Mouse (Mus musculus) urinary bladder, adult 18-20 months (tissue): Measurements from ENCODE around the gene Tpcn1.

Experiments used
- DNase-seq, 2 experiments: peaks; one replicate each; pipeline ENCODE4 v3.0.0; 2022; ENCODE audit warnings: low spot score in 2 of 2, mixed read lengths in 2 of 2

Tpcn1 gene

DNA sequence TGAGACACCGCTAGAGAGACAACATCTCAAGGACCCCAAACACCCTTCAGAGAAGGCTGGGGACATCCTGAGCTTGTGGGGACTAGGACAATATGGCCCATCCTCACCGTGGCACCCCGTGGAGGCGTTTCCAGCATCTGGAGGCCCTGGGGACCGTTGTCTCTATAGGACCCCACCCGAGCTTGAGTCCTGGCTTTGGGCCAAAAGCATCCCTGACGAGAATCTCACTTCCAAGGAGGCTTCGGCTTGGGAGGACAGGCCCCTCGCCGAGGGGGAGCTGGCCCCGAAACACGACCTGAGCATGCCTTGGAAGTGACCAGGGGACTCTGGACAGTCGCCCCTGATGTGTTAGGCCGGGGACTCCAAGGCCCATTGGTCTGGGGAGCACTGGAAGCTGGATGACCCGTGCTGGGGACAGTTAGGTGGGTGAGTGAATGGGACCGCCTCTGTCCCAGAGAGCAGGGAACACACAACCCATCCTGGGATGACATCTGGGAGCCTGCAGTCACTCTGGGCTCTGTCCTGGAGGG lies 20.8 kb upstream of the Tpcn1 start:
- no peak for DNase-seq

DNA sequence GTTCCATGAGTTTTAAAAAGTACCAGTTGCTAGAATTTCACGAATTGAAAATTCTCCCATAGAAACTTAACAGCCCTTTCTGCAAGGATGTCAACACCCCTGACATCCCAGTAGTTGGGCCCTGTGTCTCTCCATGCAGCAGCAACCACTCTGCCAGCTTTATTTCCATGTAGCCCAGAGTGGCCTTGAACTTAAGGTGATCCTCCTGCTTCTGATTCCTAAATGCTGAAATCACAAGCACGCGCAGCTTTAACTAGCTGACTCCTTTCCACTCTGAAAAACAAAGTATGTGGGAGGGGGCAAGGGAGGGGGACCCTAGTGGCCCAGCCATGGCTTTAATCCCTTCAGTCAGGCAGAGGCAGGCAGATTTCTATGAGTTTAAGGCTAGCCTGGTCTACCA lies 18.9 kb upstream of the Tpcn1 start:
- DNase-seq = no peak

DNA sequence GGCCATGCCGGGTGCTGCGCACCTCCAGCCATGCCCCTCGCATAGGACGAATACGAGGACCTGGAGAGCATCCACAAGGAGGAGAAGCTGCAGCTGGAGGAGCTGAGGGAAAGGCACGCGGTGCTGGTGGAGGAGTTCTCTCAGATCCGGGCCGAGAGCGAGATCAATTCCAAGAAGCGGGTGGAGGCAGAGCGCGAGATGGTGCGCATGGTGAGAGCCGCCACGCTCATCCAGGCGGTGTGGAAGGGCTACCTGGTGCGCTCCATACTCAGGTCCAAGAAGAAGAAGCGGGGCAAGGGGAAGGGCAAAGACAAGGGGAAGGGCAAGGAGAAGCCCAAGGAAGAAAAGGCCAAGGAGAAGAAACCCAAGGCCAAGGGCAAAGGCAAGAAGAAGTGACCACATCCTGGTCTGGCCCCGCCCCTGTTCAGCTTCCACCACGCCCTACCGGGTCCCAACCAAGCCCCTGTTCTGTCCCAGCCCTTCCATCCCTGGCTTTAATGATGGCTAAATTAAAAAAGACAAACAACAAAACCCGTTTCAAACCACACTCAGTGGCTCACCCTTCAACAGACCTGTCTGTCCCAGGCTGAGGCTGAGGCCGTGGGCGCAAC lies 18.2 kb upstream of the Tpcn1 start:
- DNase-seq = no peak

DNA sequence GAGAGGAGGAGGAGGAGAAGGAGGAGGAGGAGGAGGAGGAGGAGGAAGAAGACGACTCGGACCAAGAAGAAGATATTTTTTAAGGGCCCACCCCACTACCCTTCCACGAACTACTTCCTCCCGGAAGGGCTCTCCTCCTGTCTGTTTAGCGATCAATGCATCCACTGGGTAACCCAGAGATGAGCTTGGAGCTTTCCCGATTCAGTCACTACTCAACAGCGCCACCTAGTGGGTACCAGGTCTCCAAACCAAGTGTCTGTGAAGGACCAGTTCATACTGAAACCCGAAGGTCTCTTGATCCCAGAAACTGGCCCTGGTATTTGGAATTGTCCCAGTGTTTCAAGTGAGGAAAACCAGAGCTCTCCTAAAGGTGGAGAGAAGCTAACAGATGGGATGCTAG lies 17.2 kb upstream of the Tpcn1 start:
- DNase-seq = peak; percentile 65 to 80

DNA sequence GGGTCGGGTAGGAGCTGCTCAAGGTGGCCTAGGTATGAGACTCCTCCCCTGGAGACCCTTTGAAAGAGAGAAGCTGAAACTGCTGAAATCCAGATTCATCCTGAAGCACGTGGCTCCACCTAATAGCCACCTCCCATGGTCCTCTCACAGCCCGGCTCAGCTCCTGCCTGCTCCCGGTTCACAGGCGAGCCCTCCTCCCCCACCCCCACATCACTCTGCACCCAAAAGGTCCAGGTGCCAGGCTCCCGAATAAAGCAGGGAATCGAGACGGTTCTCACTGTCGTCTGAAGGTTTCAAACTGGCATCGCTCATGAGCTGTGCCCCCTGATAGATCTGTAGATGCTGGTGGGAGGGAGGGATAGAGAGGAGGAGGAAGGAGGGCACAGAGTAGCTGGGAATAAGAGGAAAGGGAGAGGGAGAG lies 16.8 kb upstream of the Tpcn1 start:
- no peak for DNase-seq

DNA sequence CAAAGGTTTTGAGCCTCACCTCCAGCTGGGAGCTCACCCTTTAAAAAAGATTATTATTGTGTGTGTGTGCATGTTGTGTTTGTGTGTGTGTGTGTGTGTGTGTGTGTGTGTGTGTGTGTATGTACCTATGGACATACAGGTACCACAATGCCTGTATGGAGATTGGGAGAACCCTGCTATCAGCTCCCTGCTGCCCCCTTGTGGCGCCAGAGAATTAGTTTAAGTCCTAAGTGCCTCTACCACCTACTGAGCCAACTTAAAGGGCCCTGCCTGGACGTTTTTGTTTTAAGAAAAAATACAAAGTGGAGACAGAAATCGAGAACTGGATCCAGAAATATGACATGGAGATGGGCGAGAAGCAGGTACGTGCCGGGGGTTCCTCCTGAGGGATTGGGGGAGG lies 16.4 kb upstream of the Tpcn1 start:
- DNase-seq = peak; percentile 65 to 69

DNA sequence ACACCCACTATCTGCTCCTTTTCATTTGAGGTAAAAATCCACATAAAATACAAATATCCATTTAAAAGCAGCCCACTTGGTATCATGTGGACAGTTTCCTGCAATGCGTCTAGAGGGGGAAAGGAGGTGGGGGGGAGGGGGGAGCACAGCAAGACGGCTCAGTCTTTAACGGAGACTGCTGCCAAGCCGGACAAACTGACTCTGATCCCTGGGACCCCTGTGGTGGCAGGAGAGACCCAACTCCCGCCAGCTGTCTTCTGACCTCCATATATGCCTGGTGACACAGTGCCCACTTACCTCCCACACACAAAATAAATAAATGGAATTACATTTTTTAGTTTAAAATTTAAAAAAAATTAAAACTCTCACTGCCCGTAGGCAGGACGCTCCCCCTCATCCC lies 15.0 kb upstream of the Tpcn1 start:
- no peak for DNase-seq

DNA sequence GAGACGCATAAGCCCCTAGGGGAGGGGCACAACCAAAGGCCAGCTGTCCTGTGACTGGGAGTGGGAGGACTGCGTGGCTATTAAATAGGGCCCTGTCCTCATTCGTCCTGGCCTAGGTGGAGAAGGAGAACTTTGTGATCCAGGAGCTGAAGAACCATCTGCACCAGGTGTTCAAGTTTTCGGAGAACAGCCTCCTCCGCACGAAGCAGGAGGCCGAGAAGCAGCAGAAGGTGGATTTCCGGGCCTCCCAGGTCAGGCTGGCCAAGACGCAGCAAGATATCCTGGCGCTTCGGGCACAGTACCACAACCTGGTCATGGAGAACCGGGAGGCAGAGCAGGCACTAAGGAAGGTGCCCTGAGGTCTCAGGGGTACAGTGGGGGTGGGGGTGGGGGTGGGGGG lies 13.7 kb upstream of the Tpcn1 start:
- DNase-seq = no peak

DNA sequence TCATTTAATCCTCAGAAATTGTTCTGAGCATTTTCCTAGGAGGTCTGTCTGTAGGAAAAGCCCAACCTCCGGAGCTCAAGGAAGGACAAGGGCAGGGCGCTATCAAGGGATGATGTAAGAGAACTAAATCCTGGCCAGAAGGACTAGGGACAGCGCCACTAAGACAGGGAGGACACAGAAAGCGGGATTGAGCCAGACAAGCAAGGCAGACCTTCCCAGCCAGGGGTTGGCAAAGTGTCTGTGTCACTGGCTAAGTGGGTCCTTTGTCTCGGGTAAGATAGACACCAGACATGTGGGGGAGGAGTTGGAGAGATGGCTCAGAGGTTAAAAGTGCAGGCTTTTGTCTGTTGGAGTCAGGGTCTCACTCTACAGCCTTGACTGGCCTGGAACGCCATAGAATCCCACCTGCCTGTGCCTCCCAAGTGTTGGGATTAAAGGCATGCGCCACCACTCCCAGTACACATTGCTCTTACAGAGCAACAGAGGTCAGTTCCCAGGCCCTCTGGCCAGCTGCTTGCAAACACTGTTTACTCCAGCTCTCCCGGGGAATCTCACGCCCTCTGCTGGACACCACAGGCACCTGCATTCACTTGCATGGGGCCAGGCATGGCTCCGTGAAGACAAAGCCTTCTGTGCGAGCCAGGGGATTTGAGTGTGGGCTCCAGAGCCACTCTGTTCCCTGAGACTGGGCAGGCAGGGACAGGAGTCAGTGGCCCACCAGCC lies 12.6 kb upstream of the Tpcn1 start:
- DNase-seq = no peak

DNA sequence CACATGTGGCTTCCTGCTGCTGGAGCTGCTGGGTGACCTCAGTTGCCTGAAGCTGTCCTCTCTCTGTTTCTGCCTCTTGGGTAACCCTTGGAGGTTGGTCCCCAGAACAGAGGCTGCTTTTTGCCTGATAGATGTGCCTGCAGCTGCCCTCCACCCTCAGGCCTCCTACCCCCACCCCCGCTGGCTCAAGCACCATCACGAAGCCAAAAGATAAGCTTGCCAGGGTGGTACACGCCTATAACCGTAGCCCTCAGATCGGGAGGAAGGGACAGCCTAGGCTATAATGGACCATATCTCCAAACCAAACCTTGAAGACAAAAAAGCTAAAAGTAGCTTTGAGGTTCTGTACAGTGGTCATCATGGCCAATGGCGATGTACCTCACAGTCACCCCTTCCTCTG lies 11.2 kb upstream of the Tpcn1 start:
- no peak for DNase-seq

DNA sequence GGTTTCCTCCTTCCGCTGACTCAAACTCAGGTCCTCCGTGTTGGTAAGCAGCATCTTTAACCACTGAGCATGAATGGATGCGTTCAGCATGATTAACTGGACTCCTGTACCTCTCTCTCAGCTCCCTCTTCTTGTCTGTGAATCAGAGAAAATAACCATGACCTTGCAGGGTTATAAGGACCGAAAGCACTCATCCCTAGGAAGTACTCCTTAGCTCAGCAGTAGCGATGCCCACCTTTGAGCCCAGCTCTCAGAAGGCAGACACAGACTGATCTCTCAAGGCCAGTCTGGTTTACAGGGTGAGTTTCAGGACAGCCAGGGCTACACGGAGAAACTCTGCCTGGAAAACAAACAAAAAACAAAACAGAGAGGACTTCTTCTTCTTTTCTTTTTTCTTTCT lies 6.0 kb upstream of the Tpcn1 start:
- no peak for DNase-seq

DNA sequence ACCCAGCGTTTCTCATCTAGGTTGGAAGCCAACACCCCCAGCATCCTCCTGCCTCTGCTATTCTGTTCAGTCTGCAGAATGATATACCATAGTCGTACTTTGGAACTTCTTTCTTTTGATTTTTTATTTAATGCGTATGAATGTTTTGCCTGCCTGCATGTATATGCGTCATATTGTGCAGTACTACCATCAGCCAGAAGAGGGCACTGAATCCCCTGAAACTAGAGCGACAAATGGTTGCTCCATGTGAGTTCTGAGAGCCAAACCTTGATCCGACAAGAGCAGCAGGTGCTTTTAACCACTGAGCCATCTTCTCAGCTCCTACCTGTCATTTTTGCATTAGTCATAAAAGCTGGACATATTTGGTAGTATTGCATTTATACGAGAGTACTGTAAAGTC lies 3.7 kb upstream of the Tpcn1 start:
- DNase-seq = no peak

DNA sequence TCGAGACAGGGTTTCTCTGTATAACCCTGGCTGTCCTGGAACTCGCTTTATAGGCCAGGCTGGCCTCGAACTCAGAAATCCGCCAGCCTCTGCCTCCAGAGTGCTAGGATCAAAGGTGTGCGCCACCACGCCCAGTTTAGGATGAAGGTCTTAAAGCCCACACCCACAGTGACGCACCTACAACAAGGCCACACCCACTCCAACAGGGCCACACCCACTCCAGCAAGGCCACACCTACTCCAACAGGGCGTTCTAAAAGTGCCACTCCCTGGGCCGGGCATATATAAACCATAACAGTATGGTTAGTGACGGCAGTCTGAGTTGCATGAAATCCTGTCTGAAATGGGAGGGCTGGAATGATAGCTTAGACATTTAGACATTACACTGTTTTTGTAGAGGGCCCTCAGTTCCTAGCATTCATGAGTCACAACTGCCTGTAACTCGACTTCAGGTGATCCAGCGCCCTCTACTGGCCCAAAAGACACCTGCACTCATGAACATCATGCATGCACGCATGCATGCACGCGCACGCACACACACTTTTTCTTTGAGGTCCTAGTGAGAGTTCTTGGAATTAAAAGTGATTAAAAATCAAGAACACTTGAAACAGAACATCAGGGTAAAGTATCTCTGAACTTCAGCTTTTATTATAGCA lies 2.0 kb upstream of the Tpcn1 start:
- DNase-seq = no peak

DNA sequence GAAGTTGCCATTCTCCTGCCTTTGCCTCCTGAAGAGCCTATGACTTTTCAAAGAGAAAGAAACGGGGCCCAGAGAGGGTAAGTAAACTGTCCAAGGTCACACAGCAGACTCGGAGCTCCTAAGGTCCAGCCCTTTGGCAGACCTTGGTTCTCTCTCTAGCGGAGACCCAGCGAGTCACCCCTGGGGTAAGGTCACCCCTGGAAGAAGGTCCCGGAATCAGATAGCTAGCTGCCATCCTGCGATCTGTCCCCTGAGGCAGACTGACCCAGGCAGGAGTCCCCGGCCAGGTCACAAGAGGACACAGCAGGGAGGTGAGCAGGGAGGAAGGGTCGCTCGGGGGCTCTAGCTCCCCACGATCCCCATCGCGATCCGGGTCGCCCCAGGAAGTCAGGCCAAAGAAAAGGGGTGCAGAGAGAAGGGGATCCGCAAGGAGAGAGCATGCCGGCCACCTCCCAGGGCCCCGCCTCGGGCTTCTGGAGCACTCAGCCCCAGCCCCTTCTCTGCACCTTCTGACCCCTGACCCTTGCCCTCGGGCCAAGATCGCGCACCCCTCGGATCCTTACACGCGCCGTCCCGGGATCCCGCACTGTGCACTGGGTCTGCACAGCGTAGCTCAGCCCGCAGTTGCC lies 419 bp downstream of the Tpcn1 start:
- no peak for DNase-seq

DNA sequence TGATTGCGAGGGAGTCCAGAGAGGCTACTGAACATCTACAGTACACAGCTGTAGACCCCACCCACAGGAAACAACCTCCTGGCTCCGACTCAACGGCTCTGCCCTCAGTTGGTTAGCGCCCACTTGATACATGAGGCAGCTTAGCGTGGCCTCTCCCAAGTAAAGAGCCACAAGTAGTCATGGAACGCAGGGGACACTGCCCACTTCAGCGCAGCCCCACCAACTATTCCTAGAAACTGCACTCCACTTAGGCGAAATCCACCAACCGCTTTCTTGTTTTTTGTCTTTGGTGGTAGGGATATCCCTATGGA lies 902 bp downstream of the Tpcn1 start:
- no peak for DNase-seq

DNA sequence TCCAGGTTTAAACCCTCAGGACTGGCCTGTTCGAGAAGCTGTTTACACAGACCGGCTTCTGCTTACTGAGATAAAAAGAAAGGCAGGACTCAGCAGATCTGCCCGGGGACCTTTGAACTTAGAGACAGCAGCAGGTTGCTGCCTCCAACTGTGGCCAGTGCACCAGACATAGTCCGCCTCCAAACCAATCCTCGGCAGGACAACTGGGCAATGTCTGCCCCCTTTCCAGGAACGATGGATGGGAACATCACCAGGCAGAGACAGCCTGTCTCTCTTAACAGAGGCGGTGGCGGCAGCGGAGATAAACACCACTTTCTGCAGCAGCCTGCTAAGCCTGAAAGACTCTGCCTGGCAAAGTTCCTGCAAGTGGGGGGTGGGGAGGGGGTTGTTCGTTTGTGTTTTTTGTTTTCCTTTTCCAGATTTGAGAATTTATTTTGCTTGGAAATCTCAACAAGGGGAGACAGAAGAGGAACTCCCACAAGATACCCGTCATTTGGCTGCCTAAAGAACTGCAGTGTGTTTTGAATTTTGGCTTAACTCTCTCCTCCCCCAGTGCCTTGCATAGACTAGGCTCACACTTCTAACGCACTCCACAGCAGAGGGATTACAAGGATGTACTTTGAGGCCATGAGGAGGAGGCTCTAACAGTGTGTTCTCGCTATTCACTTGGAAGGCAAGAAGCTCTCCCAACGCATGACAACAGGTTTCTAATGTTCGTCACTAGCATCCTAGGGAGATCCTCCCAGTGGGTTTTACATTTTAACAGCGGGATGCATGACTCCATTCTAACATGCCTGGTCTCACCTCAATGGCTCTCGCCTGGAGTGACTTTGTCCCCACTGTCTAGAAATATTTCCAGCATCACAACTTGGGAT lies 1.5 kb downstream of the Tpcn1 start:
- no peak for DNase-seq

DNA sequence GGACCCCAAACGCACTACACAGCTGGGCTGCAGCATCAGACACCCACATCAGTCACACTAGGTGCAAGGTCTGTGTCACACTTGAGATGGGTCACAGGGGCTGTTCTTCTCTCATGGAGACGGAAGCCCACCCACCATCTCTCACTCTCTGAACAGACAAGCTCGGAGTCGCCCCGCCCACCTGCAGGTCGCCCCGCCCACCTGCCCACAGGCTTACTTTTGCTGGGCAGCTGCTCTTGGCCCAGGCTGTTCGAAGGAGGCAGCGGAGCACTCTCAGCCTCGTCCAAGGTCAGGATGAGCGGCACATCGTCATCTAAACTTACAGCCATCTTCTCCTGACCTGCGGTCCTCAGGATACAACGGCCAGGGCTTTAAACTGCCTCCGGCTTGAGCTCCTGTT lies 3.5 kb downstream of the Tpcn1 start:
- no peak for DNase-seq

DNA sequence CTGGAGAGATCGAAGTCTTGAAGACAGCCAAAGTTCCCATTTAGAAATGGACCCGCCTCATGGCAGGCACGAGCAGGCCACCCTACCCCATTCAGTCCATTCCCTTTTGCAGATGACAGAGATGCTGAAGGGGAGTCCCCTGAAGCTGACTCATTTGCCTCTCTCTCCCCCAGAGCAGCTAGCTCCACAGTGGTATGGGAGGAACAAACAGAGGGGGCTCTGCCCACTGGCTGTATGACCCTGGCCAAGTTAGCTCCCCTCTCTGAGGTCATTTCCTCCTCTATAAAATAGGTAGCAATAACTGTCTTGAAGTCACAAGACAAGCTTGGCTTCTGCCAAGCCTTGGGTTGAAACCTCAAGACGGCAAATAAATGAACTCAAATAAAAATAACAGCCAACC lies 5.0 kb downstream of the Tpcn1 start:
- DNase-seq = no peak

DNA sequence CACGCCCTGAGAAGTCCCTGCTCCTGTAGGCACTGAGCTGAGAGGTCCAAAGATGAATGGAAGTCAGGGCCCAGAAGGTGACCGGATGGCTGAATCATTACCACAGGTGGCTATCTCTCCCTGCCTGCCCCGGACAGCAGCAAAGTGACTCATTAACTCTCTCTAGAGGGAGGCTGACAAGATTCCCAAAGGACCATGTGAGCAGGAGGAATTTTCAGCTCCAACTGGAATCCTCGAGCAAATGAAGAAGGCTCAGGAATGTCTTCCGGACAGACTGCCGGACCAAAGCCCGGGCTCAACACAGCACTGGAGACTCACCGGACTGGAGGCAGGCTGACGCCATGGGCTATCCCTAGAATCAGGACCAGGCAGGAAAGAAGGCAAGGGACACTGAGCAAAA lies 6.5 kb downstream of the Tpcn1 start:
- no peak for DNase-seq

DNA sequence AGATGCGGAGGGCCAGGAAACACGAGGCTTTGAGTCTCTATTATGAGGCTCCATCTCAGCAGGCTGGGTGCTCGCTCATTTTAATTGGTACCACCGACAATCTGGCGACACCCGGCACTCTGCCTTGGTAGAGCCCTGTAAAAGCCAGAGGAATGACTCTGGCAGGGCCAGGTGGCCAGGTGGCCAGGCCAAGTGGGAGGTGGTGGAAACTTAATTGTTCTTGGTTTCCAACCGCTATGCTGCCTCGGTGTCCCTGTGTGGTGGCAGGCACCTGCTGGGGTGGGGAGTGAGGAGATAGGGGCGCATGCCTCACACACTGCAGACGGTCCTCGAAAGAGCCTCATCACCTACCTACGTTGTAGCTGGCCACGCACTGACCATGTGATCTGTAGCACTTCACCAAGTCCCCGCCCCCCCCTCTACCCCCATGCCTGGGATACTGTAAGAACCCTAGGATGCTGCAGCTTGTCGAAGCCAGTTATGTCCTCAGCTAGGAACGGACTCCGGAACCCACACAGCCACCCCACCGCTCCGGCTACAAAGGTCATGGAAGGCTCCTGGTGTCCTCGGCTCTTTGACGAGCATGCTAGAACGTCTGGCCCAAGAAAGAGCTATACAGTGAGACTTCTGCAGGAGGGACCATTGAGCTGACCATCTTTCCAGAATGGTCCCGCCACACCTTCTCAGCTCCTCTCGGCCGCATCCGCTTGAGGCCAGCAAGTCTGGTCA lies 8.4 kb downstream of the Tpcn1 start:
- DNase-seq = no peak
